Mouse (Mus musculus) A20 (cell line): ENCODE data around the gene Nxpe5.
A peak's percentile ranks its signal among the peaks of the same experiment; 100 is the strongest.

Source experiments
- DNase-seq: peaks from one replicate; pipeline ENCODE4 v3.0.0-alpha.2; 2011; ENCODE audit warnings: low read depth, low spot score

Gene Nxpe5

DNA sequence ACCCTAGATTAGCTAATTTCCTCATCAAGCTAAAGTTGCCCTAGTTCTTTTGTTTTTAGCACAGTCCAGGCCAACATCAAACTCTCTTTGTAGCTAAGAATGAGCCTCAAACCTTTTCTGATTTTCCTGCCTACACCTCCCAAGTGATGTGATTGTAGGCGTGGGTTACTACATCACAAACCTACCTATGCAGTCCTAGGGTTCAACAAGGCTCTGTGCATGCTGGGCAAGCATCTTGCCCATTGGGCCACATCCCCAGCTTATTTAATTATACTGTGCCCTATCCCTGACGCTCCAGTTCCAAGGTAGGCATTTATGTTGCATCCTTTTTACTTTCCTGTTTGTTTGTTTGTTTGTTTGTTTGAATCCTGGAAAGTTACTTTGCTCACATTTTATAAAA is at the start of gene Nxpe5:
Gene Nxpe5 (plus strand): TSS at position 199 of the 400 bp plus-strand sequence.
- DNase-seq = no peak

DNA sequence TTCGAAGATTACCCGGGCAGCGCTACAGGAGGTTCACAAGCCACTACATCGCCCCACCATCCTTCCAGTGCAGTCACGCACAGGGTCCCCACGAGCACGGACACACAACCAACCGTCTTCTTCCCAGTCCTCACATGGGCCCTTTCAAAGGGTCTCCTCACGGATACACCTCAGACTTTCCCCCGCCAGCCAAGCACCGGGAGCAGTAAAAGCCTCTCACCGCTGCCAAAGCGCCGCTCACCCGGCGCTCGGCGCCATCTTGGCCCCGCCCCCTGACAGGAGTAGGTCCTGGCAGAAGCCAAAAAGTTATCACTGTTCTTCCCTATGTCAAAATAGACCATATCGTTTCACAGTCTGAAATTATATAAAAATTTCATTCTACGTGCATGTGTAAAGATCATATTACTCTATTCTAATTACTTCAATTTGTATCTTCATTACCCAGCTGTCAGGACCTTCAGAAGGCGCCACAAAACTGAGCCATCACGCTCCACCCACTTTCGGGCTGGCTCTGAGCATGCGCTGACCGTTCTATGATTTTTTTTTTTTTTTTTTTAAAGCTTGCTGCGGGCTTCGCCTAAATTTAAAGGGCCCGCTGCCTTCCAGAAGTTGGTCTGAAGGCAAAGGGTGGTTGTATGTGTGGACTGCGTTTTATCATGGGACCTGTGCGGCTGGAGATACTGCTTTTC is 38.6 kb upstream of the Nxpe5 start, which contains the start of the genes Taf6 and Cnpy4:
Gene Taf6 (minus strand): TSS at position 502 of the 689 bp plus-strand sequence.
Gene Cnpy4 (plus strand): TSS at position 536 of the 689 bp plus-strand sequence.
- DNase-seq = peak; percentile 95

DNA sequence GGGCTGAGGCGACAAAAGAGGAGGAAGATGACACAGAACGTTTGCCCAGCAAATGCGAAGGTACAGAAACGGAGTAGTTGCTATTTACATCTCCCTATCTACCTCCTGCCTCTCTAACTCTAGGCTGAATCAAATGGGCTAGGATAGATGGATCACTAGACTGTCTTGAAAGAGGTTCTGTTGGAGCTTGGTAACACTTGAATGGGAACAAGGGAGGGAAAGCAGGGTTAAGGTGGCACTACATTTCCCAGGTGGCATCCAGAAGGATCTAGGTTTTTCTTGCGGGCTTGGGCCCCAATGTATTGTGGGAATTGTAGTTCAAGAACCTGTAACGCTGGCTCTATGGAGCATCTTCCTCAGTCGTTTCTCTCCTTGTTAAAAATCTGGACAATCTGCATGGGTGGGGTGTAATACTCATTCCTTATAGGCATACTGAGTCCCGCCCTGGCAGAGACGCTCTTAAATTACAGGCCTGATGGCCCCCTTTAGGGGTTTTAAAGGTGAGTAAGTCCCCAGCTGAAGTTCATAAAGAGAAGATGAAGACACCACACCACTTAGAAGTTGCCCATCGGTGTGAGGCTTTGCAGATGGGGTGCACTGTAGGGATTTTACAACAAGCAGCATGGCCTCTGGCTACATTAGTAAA is 37.9 kb upstream of the Nxpe5 start:
- peak; percentile 89 for DNase-seq

DNA sequence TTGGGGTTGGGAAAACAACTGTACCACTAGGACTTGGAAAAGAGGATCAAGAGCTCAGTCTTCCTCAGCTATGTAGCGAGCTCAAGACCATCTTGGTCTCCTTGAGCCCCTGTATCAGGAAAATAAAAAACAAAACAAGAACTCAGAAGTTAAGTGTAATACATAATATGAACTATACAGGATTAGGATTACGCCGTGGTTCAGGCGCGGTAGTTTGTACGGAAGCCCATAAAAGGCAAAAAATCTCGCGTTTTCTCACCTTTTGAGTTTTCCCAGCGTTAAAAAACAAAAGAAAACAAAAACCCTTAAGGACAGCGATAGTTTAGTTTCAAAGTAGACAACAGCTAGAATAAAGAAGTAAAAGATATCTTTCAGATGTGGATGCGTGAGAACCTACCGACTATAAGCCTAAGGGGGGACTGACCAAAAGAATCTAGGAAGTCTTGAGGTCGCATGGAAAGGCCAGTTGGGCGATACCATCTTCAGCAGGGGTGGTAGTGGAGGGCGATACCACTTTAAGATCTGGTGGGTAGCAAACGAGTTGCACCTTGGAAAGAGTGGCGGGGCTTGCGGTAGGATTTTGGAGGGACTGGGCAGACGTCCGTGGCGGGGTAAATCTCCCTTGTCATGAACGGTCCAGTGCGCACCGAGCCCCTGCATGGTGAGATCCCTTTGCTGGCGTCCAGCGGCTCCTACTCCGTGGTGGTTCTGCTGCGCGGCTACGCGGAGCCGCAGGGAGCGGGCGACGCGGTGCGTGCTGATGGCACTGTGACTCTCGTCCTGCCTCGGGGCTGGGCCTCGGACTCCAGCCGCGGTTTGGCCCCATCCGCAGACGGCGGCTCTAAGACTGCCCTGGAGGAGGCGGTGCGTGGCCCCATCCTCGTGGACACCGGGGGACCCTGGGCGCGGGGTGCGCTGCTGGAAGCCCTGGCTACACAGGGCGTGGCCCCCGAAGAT is 31.6 kb upstream of the Nxpe5 start, which contains the start of gene Mblac1:
Gene Mblac1 (plus strand): TSS at position 544 of the 957 bp plus-strand sequence.
- DNase-seq = peak; percentile 95

GRCm38 (mm10) chr5:138194755-138195345 is 30.8 kb upstream of the Nxpe5 start:
- no peak for DNase-seq

DNA sequence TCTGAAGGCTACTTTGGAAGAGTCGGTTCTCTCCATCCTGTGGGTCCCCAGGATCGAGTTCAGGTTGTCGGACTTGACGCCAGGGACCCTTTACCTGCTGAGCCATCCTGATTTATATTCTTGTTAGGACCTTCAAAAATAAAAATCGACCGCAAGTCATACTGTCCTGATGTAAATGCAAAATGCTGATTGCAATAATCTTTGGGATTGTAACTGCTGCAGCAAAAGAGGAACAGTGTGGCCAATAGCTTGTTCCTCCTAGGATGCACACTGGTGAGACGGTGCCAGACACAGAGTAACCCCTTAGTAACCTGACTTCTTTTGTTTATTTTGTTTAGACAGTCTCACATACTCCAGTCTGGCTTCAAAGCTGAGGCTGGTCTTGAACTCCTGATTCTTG is 30.2 kb upstream of the Nxpe5 start:
- DNase-seq = no peak

- peak; percentile 44 for DNase-seq
Observed at GRCm38 (mm10) chr5:138199576-138199975, 26.1 kb upstream of the Nxpe5 start.

DNA sequence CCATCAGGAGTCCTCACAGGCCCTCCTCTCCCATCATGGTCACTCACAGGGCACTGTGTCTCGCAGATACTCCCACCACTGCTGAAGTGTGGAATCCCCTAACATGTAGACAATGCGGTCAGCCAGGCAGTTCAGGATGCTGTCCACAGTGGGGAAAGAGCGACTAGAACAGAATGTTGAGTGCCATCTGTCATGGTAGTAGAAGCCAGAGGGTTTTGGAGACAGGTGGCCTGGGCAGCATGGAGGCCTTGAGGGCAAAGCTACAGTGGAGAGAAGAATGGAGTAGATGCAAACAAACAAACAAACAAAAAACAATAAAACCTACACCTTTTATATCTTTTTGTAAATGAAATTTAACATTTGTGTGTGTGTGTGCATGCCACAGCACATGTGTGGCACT is 23.6 kb upstream of the Nxpe5 start:
- DNase-seq = no peak

- no peak for DNase-seq
Observed at GRCm38 (mm10) chr5:138207253-138207652, 18.4 kb upstream of the Nxpe5 start.

GRCm38 (mm10) chr5:138207873-138208272 is 17.8 kb upstream of the Nxpe5 start:
- no peak for DNase-seq

DNA sequence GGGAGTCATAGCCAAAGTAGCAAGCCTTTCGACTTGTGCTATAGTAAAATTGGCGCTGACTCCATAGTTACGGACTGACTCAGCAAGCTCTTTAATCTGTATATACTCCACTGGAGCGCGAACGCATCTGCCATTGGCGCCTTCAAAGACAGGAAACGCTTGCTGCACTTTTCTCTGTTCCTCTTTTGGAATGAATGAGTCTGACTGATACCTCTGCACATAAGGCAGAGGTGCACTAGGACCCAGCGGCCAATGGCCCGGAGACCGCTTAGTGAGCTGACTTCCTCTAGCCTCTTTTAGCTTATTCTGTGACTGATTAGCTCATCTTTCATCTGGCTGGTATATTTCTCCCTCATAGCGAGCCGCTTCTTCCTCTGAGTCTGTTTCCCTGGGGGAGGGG is 9.1 kb upstream of the Nxpe5 start:
- DNase-seq = peak; percentile 97

DNA sequence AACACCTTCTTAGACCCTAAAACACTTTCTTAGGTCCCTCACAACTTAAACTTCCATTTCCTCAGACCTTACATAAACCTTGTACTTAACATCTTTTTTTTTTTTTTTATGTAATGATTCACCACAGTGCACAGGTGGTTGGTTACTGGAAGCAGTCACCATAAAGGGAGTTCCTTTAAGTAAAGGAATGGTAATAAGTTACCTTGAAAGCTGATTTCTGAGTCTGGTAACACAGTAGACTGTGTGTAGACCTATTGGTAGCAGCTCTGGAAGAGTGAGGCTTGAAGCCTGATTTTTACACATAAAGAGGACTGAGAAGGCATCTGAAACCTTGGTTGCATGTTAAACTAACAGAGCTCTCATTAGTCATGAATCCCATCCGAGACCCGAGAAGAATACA is 5.8 kb upstream of the Nxpe5 start:
- no peak for DNase-seq

GRCm38 (mm10) chr5:138222111-138222510 is 3.6 kb upstream of the Nxpe5 start:
- peak; percentile 88 for DNase-seq

GRCm38 (mm10) chr5:138223287-138223686 is 2.4 kb upstream of the Nxpe5 start:
- DNase-seq = no peak

DNA sequence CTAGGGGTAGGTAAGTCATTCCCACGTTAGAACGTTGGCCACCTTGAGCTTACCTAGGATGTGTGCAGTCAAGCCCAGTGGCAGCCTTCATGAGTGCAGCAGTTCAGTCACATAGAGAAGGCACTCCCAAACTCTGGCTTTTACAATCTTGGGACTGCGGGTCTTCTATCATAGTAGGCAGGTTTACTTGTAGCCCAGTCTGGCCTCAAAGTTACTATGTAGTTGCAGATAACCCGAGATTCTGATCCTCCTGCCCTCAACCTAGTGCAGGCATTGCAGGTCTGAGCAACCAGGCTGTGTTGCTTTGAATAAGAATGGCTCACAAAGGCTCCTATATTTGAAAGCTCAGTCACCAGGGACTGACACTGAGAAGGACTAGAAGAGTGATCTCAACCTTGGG is 793 bp downstream of the Nxpe5 start:
- DNase-seq = no peak

DNA sequence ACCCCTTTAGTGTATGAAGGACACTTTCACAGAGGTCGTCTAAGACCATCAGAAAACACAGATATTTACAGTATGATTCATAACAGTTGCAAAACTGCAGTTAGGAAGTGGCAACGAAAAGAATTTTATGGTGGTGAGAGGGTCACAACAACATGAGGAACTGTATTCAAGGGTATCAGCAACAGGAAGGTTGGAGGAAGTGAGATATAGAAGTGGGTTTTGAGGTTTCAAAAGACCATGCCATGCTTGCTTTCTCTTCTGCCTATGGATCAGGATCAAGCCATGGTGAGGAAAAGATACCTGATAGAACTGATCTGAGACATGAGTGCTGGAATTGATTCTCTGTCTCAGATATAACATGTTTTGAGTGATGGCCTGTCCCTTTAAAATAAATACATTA is 1.7 kb downstream of the Nxpe5 start:
- peak; percentile 45 for DNase-seq

- DNase-seq = peak; percentile 80
Observed at GRCm38 (mm10) chr5:138228026-138228425, 2.3 kb downstream of the Nxpe5 start.

- DNase-seq = no peak
Observed at GRCm38 (mm10) chr5:138229511-138229910, 3.8 kb downstream of the Nxpe5 start.

- no peak for DNase-seq
Observed at GRCm38 (mm10) chr5:138233778-138234177, 8.1 kb downstream of the Nxpe5 start.

GRCm38 (mm10) chr5:138234224-138234623 is 8.5 kb downstream of the Nxpe5 start:
- DNase-seq = no peak

- no peak for DNase-seq
Observed at GRCm38 (mm10) chr5:138241511-138241910, 15.8 kb downstream of the Nxpe5 start.

GRCm38 (mm10) chr5:138251144-138251543 is 25.4 kb downstream of the Nxpe5 start:
- DNase-seq = no peak
